Mouse (Mus musculus) T-helper 1 cell (primary cell): Measurements from ENCODE around the gene Mettl8.

Source experiments
- in situ Hi-C: fragments of 300-600 bp; cut with MboI, MseI; formaldehyde crosslinking; loops from one replicate; pipeline ENCODE4 v1.15.1; 2025; ENCODE audit warnings: high pct_unique_total_duplicates

Gene Mettl8

GRCm38 (mm10) chr2:70989201-70990191, 65.9 kb downstream of the Mettl8 start:
- in situ Hi-C loops, result no loop called here

- in situ Hi-C loops, result no loop called here
These were observed 77.1 kb downstream of the Mettl8 start for GRCm38 (mm10) chr2:70978271-70978670.

- in situ Hi-C loops, result no loop called here
These were observed 80.6 kb downstream of the Mettl8 start for GRCm38 (mm10) chr2:70974769-70975168.

GRCm38 (mm10) chr2:70972795-70973518, 82.4 kb downstream of the Mettl8 start:
- in situ Hi-C loops, result no loop called here

GRCm38 (mm10) chr2:70970158-70970741, 85.1 kb downstream of the Mettl8 start:
- in situ Hi-C loops, result no loop called here

- in situ Hi-C loops, result no loop called here
These were observed 87.1 kb downstream of the Mettl8 start for GRCm38 (mm10) chr2:70968305-70968704.

- in situ Hi-C loops, result no loop called here
These were observed 88.2 kb downstream of the Mettl8 start for GRCm38 (mm10) chr2:70967216-70967615.

- in situ Hi-C loops, result no loop called here
These were observed 90.6 kb downstream of the Mettl8 start for GRCm38 (mm10) chr2:70964809-70965208.

- in situ Hi-C loops, result no loop called here
These were observed 92.5 kb downstream of the Mettl8 start for GRCm38 (mm10) chr2:70962921-70963320.

GRCm38 (mm10) chr2:70961086-70961941, 94.1 kb downstream of the Mettl8 start:
- in situ Hi-C loops, result no loop called here

GRCm38 (mm10) chr2:70960090-70960489, 95.3 kb downstream of the Mettl8 start:
- in situ Hi-C loops, result no loop called here

GRCm38 (mm10) chr2:70959337-70959736, 96.0 kb downstream of the Mettl8 start:
- in situ Hi-C loops, result no loop called here

GRCm38 (mm10) chr2:70958536-70958935, 96.8 kb downstream of the Mettl8 start:
- in situ Hi-C loops, result no loop called here

- in situ Hi-C loops, result no loop called here
These were observed 101.8 kb downstream of the Mettl8 start for GRCm38 (mm10) chr2:70953616-70954015.

- in situ Hi-C loops, result no loop called here
These were observed 103.4 kb downstream of the Mettl8 start for GRCm38 (mm10) chr2:70951944-70952343.

GRCm38 (mm10) chr2:70944511-70945305, 110.7 kb downstream of the Mettl8 start:
- in situ Hi-C loops, result no loop called here

- in situ Hi-C loops, result no loop called here
These were observed 114.6 kb downstream of the Mettl8 start for GRCm38 (mm10) chr2:70940826-70941225.

- in situ Hi-C loops, result no loop called here
These were observed 116.4 kb downstream of the Mettl8 start for GRCm38 (mm10) chr2:70938844-70939494.

GRCm38 (mm10) chr2:70934772-70935171, 120.6 kb downstream of the Mettl8 start:
- in situ Hi-C loops, result no loop called here

GRCm38 (mm10) chr2:70933516-70933915, 121.9 kb downstream of the Mettl8 start:
- in situ Hi-C loops, result no loop called here
